Mouse (Mus musculus): Measurements from ENCODE around the gene Sufu. TPM values are rescaled to one million over a fixed set of nuclear protein-coding genes. Genes with fewer than 3 reads are reported as not detected.

Sufu gene
- total RNA-seq, 2 experiments from 2014 or later, result 5.0 to 5.4 TPM

DNA sequence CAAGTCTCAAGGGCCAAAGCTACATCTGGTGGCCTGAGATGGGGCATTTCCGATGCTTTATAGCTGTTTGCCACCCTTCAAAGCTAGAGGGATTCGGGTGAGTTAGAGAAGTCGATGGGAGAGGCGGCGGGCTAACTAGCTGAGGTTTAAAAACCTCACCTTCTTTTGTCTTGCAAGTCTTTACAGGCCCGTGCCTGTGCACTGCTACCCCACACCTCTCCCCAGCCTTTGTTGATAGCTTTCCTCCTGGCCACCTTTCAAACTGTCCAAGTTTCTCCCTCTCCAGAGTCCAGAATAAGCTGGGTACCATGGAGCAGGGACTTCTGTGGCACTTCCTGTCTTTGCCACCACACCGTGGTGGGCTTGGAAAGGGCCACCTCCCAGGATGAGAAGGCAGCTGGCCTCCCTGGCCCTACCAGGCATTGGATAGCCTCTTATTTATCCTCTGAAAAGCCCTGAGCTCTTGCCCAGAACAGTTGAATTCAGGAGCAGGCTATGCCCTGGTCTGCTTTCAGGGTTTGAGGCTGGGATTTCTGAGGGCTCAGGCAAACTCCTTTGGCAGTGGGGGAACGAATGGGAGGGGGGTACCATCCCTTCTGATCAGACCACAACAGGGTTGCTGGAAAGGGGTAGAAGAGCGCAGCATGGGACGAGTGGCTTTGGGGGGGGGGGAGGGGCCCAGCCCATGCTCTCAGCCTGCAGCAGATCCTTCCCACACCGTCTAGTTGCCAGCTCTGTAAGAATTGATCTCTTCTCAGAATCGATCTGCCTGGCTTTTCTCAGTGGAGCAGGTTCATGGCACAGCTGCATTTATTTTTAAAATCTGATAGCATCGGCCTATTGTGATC is 133.1 kb downstream of the Sufu start:
- DNase-seq (ENCODE audit: low spot score), result no peak

DNA sequence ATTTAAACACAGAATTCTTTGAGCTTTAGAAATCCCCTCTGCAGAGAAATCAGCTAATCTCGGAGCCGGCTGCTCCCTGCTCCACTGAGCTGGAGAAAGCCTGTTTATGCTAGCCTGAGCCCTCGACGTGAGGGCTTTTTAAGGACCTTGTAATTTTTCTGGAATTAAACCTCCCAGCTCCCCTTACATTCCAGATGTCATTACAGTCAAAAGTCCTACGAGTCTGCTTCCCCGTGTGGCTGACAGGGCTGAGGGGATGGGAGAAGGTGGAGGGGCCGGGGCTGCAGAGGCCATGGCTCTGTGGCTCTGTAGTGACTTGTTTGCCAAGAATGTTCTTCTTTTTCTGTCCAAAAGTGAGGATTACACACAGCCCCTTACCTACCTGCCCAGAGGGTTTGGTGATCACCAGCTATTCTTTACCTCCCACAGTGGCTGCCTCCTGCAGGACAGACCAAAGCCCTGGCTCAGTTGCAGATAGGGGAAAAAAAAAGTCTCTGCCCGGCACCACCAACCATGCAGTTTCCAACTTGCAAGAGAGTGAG is 133.8 kb downstream of the Sufu start:
- no peak for DNase-seq (ENCODE audit: low spot score)

DNA sequence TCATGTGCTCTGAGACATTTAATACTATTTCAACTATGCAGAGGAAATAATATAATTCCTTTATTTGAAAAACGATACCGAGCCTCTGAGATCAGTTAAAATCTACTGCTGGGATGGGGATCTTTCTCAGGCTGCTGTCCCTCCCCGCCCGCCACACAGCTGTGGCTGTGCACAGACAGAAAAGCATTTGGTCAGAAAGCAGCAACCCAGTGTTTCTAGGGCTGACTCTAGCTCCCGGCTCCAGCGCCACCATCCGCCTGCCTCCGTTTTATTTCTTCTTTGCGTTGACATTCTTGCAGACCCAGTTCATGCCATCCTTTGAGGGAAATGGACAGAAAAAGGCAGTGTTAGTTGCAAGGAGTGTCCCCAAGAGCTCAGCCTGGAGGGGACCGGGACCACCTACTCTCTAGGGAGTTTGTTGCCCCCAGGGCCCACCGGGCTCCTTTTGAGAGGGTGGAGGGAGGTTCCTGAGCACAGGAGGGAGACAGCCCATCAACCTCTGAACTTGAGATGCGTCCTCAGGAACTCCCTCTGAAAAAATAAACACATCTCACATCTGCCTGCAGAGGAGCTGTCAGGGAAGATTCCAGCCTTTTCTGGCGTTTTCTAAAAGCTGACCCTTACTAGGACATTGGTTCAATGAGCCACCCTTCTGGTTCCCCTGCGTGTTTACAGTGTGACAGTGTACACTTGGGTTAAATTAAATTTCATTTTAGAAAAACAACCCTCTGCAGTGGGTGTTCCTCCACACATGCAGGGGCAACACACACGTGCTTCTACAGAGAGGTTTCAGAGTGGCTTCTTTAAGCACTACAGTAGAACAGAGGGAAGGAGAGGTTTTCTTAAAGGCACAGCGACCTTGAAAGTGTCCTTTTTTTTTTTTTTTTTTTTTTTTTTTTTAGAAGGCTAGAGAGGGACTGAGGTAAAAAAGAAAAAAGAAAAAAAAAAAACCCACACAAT is 134.7 kb downstream of the Sufu start:
- no peak for DNase-seq (ENCODE audit: low spot score)

DNA sequence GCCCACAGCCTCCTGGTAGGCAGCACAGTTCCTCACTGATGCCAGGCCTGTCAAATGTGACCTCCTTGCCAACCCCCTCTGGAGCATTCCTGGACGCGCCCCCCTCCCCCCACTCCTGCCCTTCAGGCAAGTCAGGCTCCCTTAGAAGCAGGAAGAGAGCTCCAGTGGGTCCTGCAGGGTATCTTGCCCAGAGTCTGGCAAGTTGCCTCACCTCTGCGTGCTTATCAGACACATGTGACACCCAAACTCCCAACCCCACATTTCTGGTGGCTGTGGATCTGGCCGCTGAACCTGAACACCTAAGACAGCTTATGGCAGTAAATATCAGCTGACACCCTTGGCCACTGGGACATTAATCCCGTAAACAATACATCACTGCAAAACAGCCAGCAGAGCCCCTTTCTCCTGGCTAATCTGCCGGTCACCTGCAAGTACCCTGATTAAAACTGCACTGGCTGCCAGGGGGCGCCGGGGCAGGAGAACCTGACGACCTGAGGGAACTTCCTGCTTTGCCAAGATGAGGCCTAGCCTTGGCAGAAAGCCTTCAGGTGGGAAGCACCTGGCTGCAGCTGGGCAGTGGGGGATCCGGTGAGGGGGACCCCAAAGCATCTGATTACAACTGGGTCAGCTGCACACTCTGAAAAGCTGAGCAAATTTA is 135.5 kb downstream of the Sufu start:
- DNase-seq (ENCODE audit: low spot score), result no peak

DNA sequence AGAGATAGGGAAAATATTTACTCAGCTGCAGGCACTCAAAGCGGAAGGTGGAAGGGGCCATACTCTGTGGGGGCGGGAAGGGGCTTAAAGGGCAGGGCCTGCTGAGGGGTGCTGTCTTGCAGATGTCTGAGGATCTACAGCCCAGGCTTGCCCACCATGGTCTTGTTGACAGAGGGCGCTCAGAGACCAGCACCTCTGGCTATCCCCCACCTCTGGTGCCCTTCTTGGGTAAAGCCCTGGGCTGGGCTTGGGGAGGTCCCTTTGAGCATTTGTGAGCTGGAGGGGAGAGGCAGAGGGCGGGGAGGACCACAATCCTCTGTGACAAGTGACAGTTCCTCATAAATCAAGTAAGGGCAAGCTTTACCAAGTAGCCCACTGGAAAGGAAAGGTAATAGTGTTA is 136.4 kb downstream of the Sufu start:
- DNase-seq (ENCODE audit: low spot score), result no peak

DNA sequence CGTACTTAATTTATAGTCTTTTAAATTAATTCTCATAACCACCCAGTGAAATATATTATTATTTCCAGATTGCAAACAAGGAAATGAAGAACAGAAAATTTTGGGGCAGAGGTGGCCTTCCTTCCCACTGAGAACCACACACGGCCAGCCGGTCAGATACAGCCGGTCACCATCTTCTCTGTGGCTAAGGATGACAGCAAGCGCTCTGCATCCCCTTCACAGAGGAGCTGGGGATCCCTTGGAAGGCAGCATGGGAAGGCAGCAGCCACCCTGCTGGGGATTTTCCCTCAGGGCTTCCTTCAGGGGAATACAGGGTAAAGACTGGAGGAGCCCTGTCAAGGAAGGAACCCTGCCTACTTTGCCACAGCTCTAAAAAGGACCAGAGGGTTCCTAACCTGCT is 136.8 kb downstream of the Sufu start:
- DNase-seq (ENCODE audit: low spot score), result no peak

DNA sequence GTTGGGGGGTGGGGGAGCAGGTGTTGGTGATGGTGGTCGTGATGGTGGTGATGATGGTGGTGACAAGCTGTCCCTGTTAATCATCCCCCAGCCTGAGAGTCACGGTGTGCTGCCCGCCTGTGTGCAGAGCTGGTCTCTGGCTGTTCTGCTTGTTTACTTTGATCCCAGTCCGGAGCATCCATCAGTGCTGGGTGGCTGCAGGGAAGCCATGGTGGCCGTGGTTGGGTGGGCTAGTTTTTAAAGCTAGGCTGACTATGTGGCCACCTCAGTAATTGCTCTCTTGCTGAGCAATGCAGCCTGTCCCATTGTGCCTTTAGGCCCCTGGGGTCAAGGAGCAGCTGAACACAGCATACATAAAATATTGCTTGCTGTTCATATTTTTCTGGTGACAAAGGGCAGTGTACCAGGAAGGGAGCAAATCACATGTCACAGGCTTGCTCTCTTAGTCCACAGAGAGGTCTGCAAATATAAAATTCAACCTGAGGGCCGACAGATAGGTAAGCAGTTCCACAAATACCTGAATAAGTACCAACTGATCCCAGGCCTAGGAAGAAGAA is 137.9 kb downstream of the Sufu start:
- DNase-seq (ENCODE audit: low spot score), result no peak

DNA sequence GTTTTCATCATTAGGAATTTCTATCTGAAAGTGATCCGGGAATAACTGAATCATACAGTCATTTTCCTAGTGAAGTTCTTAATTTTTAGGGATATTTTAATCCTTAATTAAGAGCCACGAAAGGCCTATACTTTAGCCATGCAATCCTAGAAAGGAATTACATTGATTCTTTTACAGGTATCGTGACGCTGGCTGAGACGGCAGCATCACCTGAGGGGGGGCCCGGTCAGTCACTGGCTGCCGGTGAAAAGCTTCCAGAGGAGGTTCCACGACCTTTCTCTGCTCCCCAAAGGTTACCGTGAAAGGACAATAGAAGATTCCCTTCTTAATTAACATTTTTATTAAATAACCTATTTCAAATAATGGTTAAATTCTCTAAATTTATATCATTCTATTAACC is 140.7 kb downstream of the Sufu start:
- no peak for DNase-seq (ENCODE audit: low spot score)

DNA sequence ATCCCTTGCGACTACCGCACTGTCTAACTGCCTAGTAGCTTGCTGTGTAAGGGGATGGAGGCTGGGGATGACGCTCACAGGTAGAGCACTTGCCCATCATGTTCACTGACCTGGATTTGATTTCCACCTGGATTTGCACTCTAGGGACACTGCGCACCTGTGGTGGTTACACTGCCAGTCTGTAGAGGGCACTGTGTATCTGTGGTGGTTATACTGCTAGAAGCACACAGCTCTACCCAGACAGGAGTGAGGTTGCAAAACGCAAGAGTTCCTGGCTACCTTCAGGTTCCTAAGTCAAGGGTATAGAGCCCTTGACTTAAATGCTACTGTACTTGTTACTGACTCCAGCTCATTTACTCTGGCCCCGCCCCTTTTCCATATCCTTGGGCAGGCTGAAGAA is 141.5 kb downstream of the Sufu start:
- no peak for DNase-seq (ENCODE audit: low spot score)

Other genes with a start within 250 kb of the Sufu start
- 10 to 100 TPM in 1 of 2 experiments, 1 to 10 TPM in 1; 4.4 to 10.7 TPM for gene Pitx3, start 248.6 kb upstream of the Sufu start, total RNA-seq (2021)
- gene Gbf1, start 244.4 kb upstream of the Sufu start, total RNA-seq (2021), result 10 to 100 TPM; 45.6 to 47.6 TPM
- 10 to 100 TPM in 1 of 2 experiments, 1 to 10 TPM in 1; 7.7 to 10.9 TPM for gene Nfkb2, start 92.6 kb upstream of the Sufu start, total RNA-seq (2021)
- gene Psd, start 69.7 kb upstream of the Sufu start, total RNA-seq (2021), result under 1 TPM; 0.09 to 0.11 TPM
- 1 to 10 TPM; 3.5 to 3.9 TPM for gene Fbxl15, start 68.7 kb upstream of the Sufu start, total RNA-seq (2021)
- 10 to 100 TPM; 59.8 to 65.7 TPM for gene Cuedc2, start 58.2 kb upstream of the Sufu start, total RNA-seq (2021)
- gene Mfsd13a, start 55.8 kb upstream of the Sufu start, total RNA-seq (2021), result 1 to 10 TPM; 1.6 to 1.9 TPM
- under 1 TPM; 0.27 to 0.43 TPM for gene 2310034G01Rik, start 46.6 kb upstream of the Sufu start, total RNA-seq (2021)
- gene Actr1a, start 1.1 kb upstream of the Sufu start, total RNA-seq (2021), result 10 to 100 TPM; 51.8 to 57.1 TPM
- gene Trim8, start 104.8 kb downstream of the Sufu start, total RNA-seq (2021), result 10 to 100 TPM; 17.6 to 22.5 TPM
- 10 to 100 TPM; 79.9 to 86.2 TPM for gene Arl3, start 176.3 kb downstream of the Sufu start, total RNA-seq (2021)
- gene Sfxn2, start 176.5 kb downstream of the Sufu start, total RNA-seq (2021), result 1 to 10 TPM; 2.2 to 3.8 TPM
- 100 to 1,000 TPM in 1 of 2 experiments, 10 to 100 TPM in 1; 66.2 to 116 TPM for gene Wbp1l, start 202.2 kb downstream of the Sufu start, total RNA-seq (2021)